13 mouse cellular contexts compared by ENCODE assay signal in the genomic region with DNA sequence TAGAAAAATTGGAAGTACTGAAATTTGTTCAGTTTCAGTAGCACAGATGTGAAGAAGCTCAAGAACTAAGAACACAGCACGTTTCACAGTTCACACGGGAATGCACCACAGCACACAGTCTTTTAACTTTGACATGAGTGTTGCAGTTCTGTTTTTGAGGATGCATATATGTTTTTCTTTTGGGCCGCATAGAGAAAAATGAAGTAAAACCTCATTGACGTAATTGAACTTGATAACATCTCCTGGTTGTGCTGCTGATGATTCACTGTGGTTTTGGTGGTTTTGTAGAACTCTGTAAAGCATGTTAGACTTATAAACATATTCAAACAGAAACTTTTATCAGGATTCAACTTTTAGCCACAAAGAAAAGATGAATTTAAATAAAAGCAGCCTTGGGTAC.
DNase-seq lines count a peak whose midpoint lies in the region; ATAC-seq lines count a peak whose summit lies in the region.
"Had no signal": no experiment of that assay in that cellular context is flagged by ENCODE, and none has a peak within 500 bp of the region (broad histone marks: within the 10 kb centered on the region; RNA-seq: fewer than 3 reads in every experiment).

No protein-coding gene starts in this region.

- no peak overlapping the region for H3K9ac ChIP-seq in embryonic facial prominence, embryonic 14.5 days (ENCODE audit: low read depth, low read length)
- H3K9ac ChIP-seq in forebrain, embryonic 11.5 days (ENCODE audit: low read length) = no peak overlapping the region
- H3K9ac ChIP-seq: embryonic facial prominence, embryonic 12.5 days had no signal

- no peaks in the 10 kb centered on the region for H3K36me3 ChIP-seq in embryonic facial prominence, embryonic 14.5 days (ENCODE audit: control insufficient read depth, insufficient read depth, low read length)
- H3K36me3 ChIP-seq in embryonic facial prominence, embryonic 10.5 days (replicated peaks) = no peaks in the 10 kb centered on the region
- no peaks in the 10 kb centered on the region for H3K36me3 ChIP-seq in forebrain, embryonic 11.5 days (ENCODE audit: control insufficient read depth, insufficient read depth, low read length)
- H3K36me3 ChIP-seq: embryonic facial prominence, embryonic 12.5 days had no signal

- WGBS in embryonic facial prominence, embryonic 14.5 days = 57% methylated on average over 4 of the region's 4 CpGs
- 82% methylated on average over 4 of the region's 4 CpGs for WGBS in embryonic facial prominence, embryonic 10.5 days
- 79% methylated on average over 4 of the region's 4 CpGs for WGBS in forebrain, embryonic 11.5 days

- no peaks in the 10 kb centered on the region for H3K27me3 ChIP-seq in embryonic facial prominence, embryonic 14.5 days (replicated peaks; ENCODE audit: control insufficient read depth, insufficient read depth, low read length)
- H3K27me3 ChIP-seq in embryonic facial prominence, embryonic 10.5 days (replicated peaks; ENCODE audit: low read depth, poor library complexity, severe bottlenecking) = no peaks in the 10 kb centered on the region
- H3K27me3 ChIP-seq in forebrain, embryonic 11.5 days (ENCODE audit: control insufficient read depth, insufficient read depth, low read length) = no peaks in the 10 kb centered on the region
- H3K27me3 ChIP-seq: embryonic facial prominence, embryonic 12.5 days had no signal

- H3K27ac ChIP-seq in embryonic facial prominence, embryonic 14.5 days (replicated peaks; ENCODE audit: low read depth, low read length) = no peak overlapping the region
- no peak overlapping the region for H3K27ac ChIP-seq in embryonic facial prominence, embryonic 10.5 days (replicated peaks)
- no peak overlapping the region for H3K27ac ChIP-seq in forebrain, embryonic 11.5 days (ENCODE audit: low read depth, low read length)
- H3K27ac ChIP-seq: embryonic facial prominence, embryonic 12.5 days had no signal

- ATAC-seq in embryonic facial prominence, embryonic 14.5 days (ENCODE audit: low read depth) = no peak
- ATAC-seq in common myeloid progenitor, adult 5-6 weeks (replicated peaks; ENCODE audit: low read depth, poor library complexity, severe bottlenecking) = peak; percentile 96
- ATAC-seq in monocyte, adult 5-6 weeks (replicated peaks; ENCODE audit: insufficient number of reproducible peaks, low FRiP score, low TSS enrichment, poor library complexity, severe bottlenecking) = peak; percentile 94
- ATAC-seq in forebrain, embryonic 11.5 days (replicated peaks; ENCODE audit: low FRiP score) = no peak

- H3K9me3 ChIP-seq in embryonic facial prominence, embryonic 14.5 days (ENCODE audit: control insufficient read depth, low read length) = no peaks in the 10 kb centered on the region
- H3K9me3 ChIP-seq in embryonic facial prominence, embryonic 10.5 days = no peaks in the 10 kb centered on the region
- no peaks in the 10 kb centered on the region for H3K9me3 ChIP-seq in forebrain, embryonic 11.5 days (ENCODE audit: control insufficient read depth, low read length)
- H3K9me3 ChIP-seq: embryonic facial prominence, embryonic 12.5 days had no signal

- no peak overlapping the region for H3K4me3 ChIP-seq in embryonic facial prominence, embryonic 14.5 days (ENCODE audit: low read depth, low read length)
- no peak overlapping the region for H3K4me3 ChIP-seq in embryonic facial prominence, embryonic 10.5 days
- H3K4me3 ChIP-seq in forebrain, embryonic 11.5 days (ENCODE audit: low read depth, low read length) = no peak overlapping the region
- H3K4me3 ChIP-seq: embryonic facial prominence, embryonic 12.5 days had no signal

- peak; percentile 61 for DNase-seq in embryonic facial prominence, embryonic 14.5 days (ENCODE audit: low spot score)
- DNase-seq in embryonic facial prominence, embryonic 10.5 days (ENCODE audit: low spot score) = no peak
- peak; percentile 90 for DNase-seq in CD4-positive, CD25-positive, alpha-beta regulatory T cell, adult 2 months (ENCODE audit: low read depth, low spot score)
- no peak for DNase-seq in forebrain, embryonic 11.5 days (ENCODE audit: low spot score)
- DNase-seq in spleen, adult 12 weeks (ENCODE audit: low spot score) = no peak
- no peak for DNase-seq in adrenal gland, adult (ENCODE audit: inconsistent age in 2 of 2, low spot score in 1 of 2)
- DNase-seq: adrenal gland, adult 2 months; cerebellum, adult 11 months; kidney, adult 9 months; right cerebral cortex, postnatal 4 days had no signal

- H3K4me2 ChIP-seq in embryonic facial prominence, embryonic 14.5 days (ENCODE audit: low read depth, low read length) = no peak overlapping the region
- H3K4me2 ChIP-seq in forebrain, embryonic 11.5 days (ENCODE audit: low read depth, low read length, severe bottlenecking) = no peak overlapping the region
- H3K4me2 ChIP-seq: embryonic facial prominence, embryonic 12.5 days had no signal

- H3K4me1 ChIP-seq in embryonic facial prominence, embryonic 14.5 days (ENCODE audit: control insufficient read depth, insufficient read depth, low read length) = no peaks in the 10 kb centered on the region
- H3K4me1 ChIP-seq in embryonic facial prominence, embryonic 10.5 days = no peaks in the 10 kb centered on the region
- H3K4me1 ChIP-seq in forebrain, embryonic 11.5 days (replicated peaks; ENCODE audit: control insufficient read depth, insufficient read depth, low read length) = no peaks in the 10 kb centered on the region
- H3K4me1 ChIP-seq: embryonic facial prominence, embryonic 12.5 days had no signal

Comparison
In these comparisons a context has a peak if more than half of its experiments do, and no peak if none do; other contexts are left out.
1. DNase-seq: peak in embryonic facial prominence, embryonic 14.5 days (single experiment) and CD4-positive, CD25-positive, alpha-beta regulatory T cell, adult 2 months (single experiment); none in embryonic facial prominence, embryonic 10.5 days (single experiment), forebrain, embryonic 11.5 days (single experiment), spleen, adult 12 weeks (single experiment) and adrenal gland, adult (0 of 2).
2. ATAC-seq: peak in common myeloid progenitor, adult 5-6 weeks (single experiment) and monocyte, adult 5-6 weeks (single experiment); none in embryonic facial prominence, embryonic 14.5 days (single experiment) and forebrain, embryonic 11.5 days (single experiment).